Mouse (Mus musculus) ovary, adult 2 months (tissue): ENCODE data around the gene Slc6a17. TPM values are rescaled to one million over a fixed set of nuclear protein-coding genes. Genes with fewer than 3 reads are reported as not detected.

Source experiments
- polyA plus RNA-seq: library from polyadenylated mRNA; depleted of rRNA; stranded (reverse); fragments of >200 nt; gene quantifications from 2 replicates; pipeline ENCODE4 v1.2.3, GENCODE M21; 2012; rRNA removed

Gene Slc6a17
- 5.6 and 7.4 TPM in 2 replicates for polyA plus RNA-seq

DNA sequence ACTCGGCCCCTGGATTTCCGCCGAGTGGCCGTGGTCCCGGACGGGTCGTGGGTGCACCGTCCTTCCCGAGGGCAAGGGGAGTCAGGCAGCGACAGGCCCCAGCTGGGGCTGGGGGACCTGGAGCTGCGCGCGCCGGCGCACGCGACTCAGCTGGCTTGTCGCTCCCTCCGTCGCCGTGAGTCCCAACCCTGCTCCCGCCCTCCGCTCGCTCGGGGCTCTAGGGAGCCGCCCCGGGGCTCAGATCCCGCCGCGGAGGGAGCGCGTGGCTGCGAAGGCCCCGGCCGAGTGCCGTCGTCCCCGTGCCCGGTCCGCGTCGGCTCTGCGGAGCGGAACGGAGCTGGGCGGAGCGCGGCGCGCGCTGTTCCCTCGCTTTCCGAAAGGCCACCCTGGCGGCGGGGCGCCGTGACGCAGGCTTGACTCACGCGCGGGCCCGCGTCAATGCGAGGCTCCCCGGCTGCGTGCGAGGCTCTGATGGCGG, at the start of gene Slc6a17:
TSS of gene Slc6a17 (minus strand) at position 388 of the 478 bp plus-strand sequence.

DNA sequence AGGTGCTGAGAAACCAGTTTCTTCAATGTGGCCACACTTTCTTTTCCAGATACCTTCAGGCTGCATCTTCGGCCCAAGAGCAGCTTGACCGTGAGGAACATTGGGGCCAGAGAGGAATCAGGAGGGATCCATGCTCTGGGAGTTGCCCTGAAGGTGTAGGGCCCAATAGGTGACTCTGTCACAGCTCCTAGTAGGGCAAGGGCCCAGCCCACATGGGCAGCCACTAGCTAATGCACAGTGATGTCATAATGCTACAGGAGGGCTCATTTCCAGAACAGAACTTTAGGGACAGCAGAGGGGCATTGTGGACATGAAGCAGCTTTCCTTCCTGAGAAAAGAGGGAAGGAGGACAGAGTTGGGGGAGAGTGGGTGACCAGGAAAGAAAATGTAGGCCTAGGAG, 37.0 kb upstream of the Slc6a17 start, which contains the start of gene Ubl4b:
TSS of gene Ubl4b (minus strand) at position 232 of the 400 bp plus-strand sequence.

DNA sequence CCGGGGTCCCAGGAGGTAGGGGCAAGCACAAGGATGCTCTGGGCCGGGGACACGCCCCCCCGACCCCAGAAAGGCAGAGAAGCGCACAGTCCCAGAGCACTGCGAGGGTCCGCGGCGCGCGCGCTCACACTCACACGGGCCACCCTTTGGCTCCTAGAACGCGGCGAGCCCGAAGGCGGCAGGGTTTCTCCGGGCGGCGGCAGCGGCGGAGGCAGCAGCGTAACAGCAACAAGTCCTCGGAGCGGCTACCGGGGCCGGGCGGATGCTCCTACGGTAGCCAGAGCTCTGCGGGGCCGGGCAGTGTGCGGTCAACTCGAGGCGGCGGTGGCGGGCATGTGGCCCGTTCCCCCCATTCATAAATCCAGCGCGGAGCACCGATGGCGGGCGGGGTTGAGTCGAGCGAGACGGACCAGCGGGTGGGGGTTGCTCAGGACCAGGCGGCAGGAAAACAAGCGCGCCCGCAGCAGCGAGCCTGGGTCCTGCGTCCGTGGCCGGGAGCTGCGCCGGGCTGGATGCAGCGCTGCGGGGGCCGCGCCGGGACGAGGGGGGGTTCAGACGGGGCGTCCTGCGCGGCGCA, 58.5 kb downstream of the Slc6a17 start, which contains the start of gene Kcnc4:
TSS of gene Kcnc4 (minus strand) at position 357 of the 577 bp plus-strand sequence.

Other genes with a start within 250 kb of the Slc6a17 start
- gene Lamtor5, start 239.2 kb downstream of the Slc6a17 start, polyA plus RNA-seq, result 75.0 and 92.6 TPM in 2 replicates
- 0.64 and 0.75 TPM in 2 replicates for gene Slc16a4, start 226.8 kb downstream of the Slc6a17 start, polyA plus RNA-seq
- gene Rbm15, start 184.3 kb downstream of the Slc6a17 start, polyA plus RNA-seq, result 9.0 and 10.6 TPM in 2 replicates
- gene Kcnc4, start 58.5 kb downstream of the Slc6a17 start, polyA plus RNA-seq, result 0.91 and 0.97 TPM in 2 replicates
- gene Ubl4b, start 37.1 kb upstream of the Slc6a17 start, polyA plus RNA-seq, result not detected in 2 replicates
- gene Alx3, start 77.0 kb upstream of the Slc6a17 start, polyA plus RNA-seq, result 0.26 TPM in 1 of 2 replicates, not detected in the other
- not detected in 2 replicates for gene Gm10961, start 113.3 kb upstream of the Slc6a17 start, polyA plus RNA-seq
- gene Strip1, start 113.7 kb upstream of the Slc6a17 start, polyA plus RNA-seq, result 67.1 and 68.5 TPM in 2 replicates
- gene Ahcyl1, start 178.5 kb upstream of the Slc6a17 start, polyA plus RNA-seq, result 57.1 and 61.5 TPM in 2 replicates
- gene Csf1, start 242.5 kb upstream of the Slc6a17 start, polyA plus RNA-seq, result 21.4 and 23.8 TPM in 2 replicates